Mouse (Mus musculus) hindbrain, embryonic 14.5 days (tissue): ENCODE measurements around the gene C130050O18Rik. TPM values are rescaled to one million over a fixed set of nuclear protein-coding genes. Genes with fewer than 3 reads are reported as not detected.
A peak's percentile ranks its signal among the peaks of the same experiment; 100 is the strongest.

Experiments
- ATAC-seq: fragments of 200-750 bp; cut with Nextera tagmentation; 2 replicates; pipeline ENCODE4 v1.8.0; 2017; ENCODE audit warnings: moderate number of reproducible peaks, mild to moderate bottlenecking, moderate TSS enrichment, moderate library complexity; ENCODE audit not compliant: low FRiP score
- DNase-seq: peaks from one replicate; pipeline ENCODE4 v3.0.0-alpha.2; 2015; ENCODE audit warnings: low spot score
- H3K27ac ChIP-seq: fragments of 300-500 bp; sonication (generic); 2 replicates; pipeline ENCODE4 v1.5.1; 2014; ENCODE audit warnings: mild to moderate bottlenecking, moderate library complexity
- H3K27me3 ChIP-seq: fragments of 300-500 bp; sonication (generic); 2 replicates; pipeline ENCODE4 v1.6.1; 2014; ENCODE audit warnings: mild to moderate bottlenecking, low read length, mixed read lengths; ENCODE audit not compliant: control insufficient read depth, insufficient read depth
- H3K36me3 ChIP-seq: fragments of 300-500 bp; sonication (generic); replicated peaks from 2 replicates; pipeline ENCODE4 v1.6.1; 2014; ENCODE audit not compliant: control insufficient read depth, insufficient read depth
- H3K4me1 ChIP-seq: fragments of 300-500 bp; sonication (generic); replicated peaks from 2 replicates; pipeline ENCODE4 v1.6.1; 2014; ENCODE audit warnings: antibody characterized with exemption, low read length, mixed read lengths; ENCODE audit not compliant: control insufficient read depth, insufficient read depth
- H3K4me2 ChIP-seq: fragments of 300-500 bp; sonication (generic); replicated peaks from 2 replicates; pipeline ENCODE4 v1.6.1; 2014; ENCODE audit warnings: mild to moderate bottlenecking, moderate library complexity
- H3K4me3 ChIP-seq: fragments of 300-500 bp; sonication (generic); replicated peaks from 2 replicates; pipeline ENCODE4 v1.5.1; 2014; ENCODE audit warnings: mild to moderate bottlenecking, low read length
- H3K9ac ChIP-seq: fragments of 300-500 bp; sonication (generic); 2 replicates; pipeline ENCODE4 v1.6.1; 2014
- H3K9me3 ChIP-seq: fragments of 300-500 bp; sonication (generic); 2 replicates; pipeline ENCODE4 v1.6.1; 2016; ENCODE audit warnings: low read length; ENCODE audit not compliant: control insufficient read depth
- WGBS: fragments of 180-500 bp; shearing (Covaris S2); extraction: QIAGEN DNeasy Blood & Tissue Kit; methylation state at CpG from one replicate; pipeline ENCODE4 v1.1.7; 2014; 5-methylcytosine and 5-hydroxymethylcytosine counted together
- polyA plus RNA-seq: library from polyadenylated mRNA; unstranded; fragments of >200 nt; fragmentation: Nextera tagmentation; extraction: Ambion mirVana; gene quantifications from 2 replicates; pipeline ENCODE4 v1.2.1, GENCODE M21; 2014

Gene C130050O18Rik
- polyA plus RNA-seq, 1 experiment from 2014 or later: 0.32 TPM

DNA sequence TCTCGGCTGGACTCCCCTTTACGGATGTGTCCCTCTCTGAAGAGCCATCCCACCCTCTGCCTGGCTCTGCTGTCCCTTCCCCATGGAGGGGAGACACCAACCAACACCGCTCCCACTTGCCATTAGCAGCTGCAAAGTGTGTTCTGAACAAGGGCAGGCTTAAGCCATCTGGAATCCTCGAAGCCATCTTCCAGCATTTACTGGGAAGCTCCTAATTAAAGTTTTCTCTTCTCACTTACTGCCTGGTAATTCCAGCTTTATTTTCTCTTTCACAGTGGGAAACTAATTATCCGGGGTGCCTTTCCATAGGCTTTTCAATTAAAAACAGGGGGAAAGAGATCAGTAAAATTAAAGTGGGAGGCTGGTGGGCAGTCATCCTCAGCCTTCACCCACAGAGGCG lies 27.3 kb downstream of the C130050O18Rik start:
- Histone ChIP-seq H3K9ac (no peak overlapping the region), H3K4me3 (no peak overlapping the region), H3K4me1 (peaks cover 39% of the 10 kb centered on the region), H3K9me3 (no peaks in the 10 kb centered on the region), H3K4me2 (no peak overlapping the region), H3K36me3 (no peaks in the 10 kb centered on the region), H3K27me3 (no peaks in the 10 kb centered on the region), H3K27ac (peak overlapping the region; percentile 54; the same call in 1 of the 2 replicates)
- no peak for ATAC-seq
- WGBS: 71% methylated on average over 6 of the region's 6 CpGs
- DNase-seq: no peak

GRCm38 (mm10) chr5:139432747-139433508 lies 27.8 kb downstream of the C130050O18Rik start:
- Histone ChIP-seq H3K27ac (peak overlapping the region; percentile 54; the same call in 1 of the 2 replicates), H3K4me2 (no peak overlapping the region), H3K36me3 (no peaks in the 10 kb centered on the region), H3K9ac (no peak overlapping the region), H3K4me3 (no peak overlapping the region), H3K27me3 (no peaks in the 10 kb centered on the region), H3K9me3 (no peaks in the 10 kb centered on the region), H3K4me1 (peaks cover 39% of the 10 kb centered on the region)
- ATAC-seq (no peak), DNase-seq (no peak)
- WGBS: 66% methylated on average over 7 of the region's 7 CpGs

DNA sequence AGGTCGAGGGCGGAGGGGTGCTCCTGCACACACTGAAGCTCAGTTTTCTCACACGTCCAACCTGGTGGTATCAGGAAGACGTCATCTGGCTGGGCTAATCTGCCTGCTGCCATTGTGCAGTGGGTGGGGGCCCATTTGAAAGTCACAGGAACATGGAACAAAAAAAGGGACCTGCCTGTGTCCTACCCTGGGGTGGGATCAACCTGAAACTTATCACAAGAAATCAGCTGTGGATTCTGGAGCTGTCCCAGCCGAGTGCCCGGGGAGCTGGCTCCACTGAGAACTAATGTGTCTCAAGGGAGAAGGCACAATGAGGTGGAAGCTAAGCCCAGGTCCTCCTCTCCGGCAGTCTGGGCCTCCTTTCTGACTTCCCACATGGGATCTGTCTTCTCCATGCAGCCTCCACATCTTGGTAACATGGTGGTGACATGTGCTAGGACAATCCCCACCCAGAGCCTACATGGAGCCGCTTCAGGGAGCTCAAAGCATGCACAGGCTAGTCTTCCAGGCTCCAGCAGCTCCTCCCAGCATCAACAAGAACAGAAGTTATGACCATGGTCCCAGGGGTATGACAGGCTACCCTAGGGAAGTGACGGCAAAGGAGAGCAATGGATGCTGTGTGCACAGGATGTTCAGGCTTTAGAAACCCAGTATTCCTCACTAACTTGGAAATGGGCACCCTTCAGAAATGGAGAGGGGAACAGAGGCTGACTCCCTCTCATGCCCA lies 28.9 kb downstream of the C130050O18Rik start:
- WGBS: 79% methylated on average over 9 of the region's 9 CpGs
- 0 out of 2 replicates have a peak overlapping the region, but pooled peaks have one; percentile 44 for H3K27ac ChIP-seq
- H3K36me3 ChIP-seq: no peaks in the 10 kb centered on the region
- H3K9ac ChIP-seq: no peak overlapping the region
- H3K4me1 ChIP-seq: peaks cover 39% of the 10 kb centered on the region
- H3K4me3 ChIP-seq: no peak overlapping the region
- H3K27me3 ChIP-seq: no peaks in the 10 kb centered on the region
- no peak overlapping the region for H3K4me2 ChIP-seq
- ATAC-seq (no peak), DNase-seq (no peak)
- H3K9me3 ChIP-seq: no peaks in the 10 kb centered on the region

DNA sequence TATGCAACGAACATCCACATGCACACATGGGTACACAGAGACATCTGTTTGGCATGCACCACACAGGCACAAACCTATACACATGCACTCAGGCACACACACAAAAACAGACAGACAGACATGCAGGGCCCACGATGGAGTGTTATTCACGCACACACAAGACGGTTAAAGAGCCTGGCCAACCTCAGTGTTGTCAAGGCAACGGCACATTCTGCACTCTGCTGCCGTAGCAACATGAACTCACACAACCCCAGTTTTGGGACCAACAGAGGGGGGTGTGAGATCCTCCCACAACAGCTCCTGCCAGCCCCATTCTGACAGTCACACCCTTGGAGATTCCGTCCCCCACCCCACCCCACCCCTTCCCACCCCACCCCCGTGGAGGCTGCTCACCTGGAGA lies 29.9 kb downstream of the C130050O18Rik start:
- peak; percentile 64; the same call in 1 of the 2 replicates for ATAC-seq
- no peaks in the 10 kb centered on the region for H3K27me3 ChIP-seq
- H3K9me3 ChIP-seq: no peaks in the 10 kb centered on the region
- peak overlapping the region; percentile 35; the same call in 1 of the 2 replicates for H3K9ac ChIP-seq
- no peak overlapping the region for H3K4me3 ChIP-seq
- no peaks in the 10 kb centered on the region for H3K36me3 ChIP-seq
- peak overlapping the region; percentile 44; the same call in 1 of the 2 replicates for H3K27ac ChIP-seq
- peak overlapping the region; percentile 12; the same call in 1 of the 2 replicates for H3K4me2 ChIP-seq
- H3K4me1 ChIP-seq: peaks cover 30% of the 10 kb centered on the region
- WGBS: 12% methylated on average over 7 of the region's 8 CpGs
- DNase-seq: peak; percentile 59

DNA sequence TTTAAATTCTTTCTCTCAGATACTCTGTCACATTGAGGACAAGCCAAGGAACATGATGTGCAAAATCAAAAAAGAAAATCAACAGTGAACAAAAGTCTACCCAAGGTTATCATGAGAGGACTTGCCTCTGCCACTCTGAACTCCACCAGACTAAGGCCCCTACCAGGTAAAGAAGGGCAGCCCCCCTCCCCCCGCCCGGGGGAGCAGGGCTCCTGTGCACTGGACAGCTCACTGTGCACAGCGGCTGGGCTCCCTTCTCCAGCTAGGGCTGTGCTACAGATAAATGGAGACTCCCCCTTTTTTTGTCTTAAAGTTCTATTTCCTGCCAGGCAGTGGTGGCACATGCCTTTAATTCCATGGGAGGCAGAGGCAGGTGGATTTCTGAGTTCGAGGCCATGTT lies 32.7 kb downstream of the C130050O18Rik start:
- 97% methylated on average over 4 of the region's 4 CpGs for WGBS
- no peak for DNase-seq
- no peak for ATAC-seq
- H3K36me3 ChIP-seq: no peaks in the 10 kb centered on the region
- no peak overlapping the region for H3K9ac ChIP-seq
- no peak overlapping the region for H3K27ac ChIP-seq
- H3K9me3 ChIP-seq: no peaks in the 10 kb centered on the region
- no peak overlapping the region for H3K4me3 ChIP-seq
- peaks cover 20% of the 10 kb centered on the region for H3K4me1 ChIP-seq
- no peaks in the 10 kb centered on the region for H3K27me3 ChIP-seq
- H3K4me2 ChIP-seq: no peak overlapping the region

DNA sequence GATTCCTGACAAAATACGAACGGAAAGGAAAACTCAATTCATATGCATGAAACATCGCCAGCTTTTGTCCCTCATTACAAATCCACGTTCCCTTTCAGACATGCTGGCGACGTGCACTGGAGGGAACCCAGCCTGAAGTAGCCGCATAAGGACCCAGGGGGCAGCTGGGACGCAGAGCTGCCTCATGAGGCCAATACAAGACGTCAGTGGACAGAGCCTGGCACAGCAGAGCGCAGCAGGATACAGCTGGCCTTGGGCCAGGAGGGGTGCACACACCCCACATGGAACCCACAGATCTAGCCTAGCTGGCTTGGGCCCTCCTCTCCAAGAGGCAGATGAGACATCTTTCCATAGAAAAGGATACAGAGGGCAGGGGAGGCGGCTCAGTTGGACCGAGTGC lies 33.4 kb downstream of the C130050O18Rik start:
- no peak for ATAC-seq
- 55% methylated on average over 12 of the region's 12 CpGs for WGBS

GRCm38 (mm10) chr5:139440451-139440850 lies 35.4 kb downstream of the C130050O18Rik start:
- Histone ChIP-seq H3K4me2 (no peak overlapping the region), H3K4me3 (no peak overlapping the region), H3K4me1 (peaks cover 5% of the 10 kb centered on the region), H3K36me3 (no peaks in the 10 kb centered on the region), H3K9ac (no peak overlapping the region), H3K9me3 (no peaks in the 10 kb centered on the region), H3K27me3 (no peaks in the 10 kb centered on the region), H3K27ac (no peak overlapping the region)
- ATAC-seq: no peak
- 58% methylated on average over 5 of the region's 5 CpGs for WGBS
- no peak for DNase-seq

More for the DNA sequence above, 33.4 kb downstream of the C130050O18Rik start:
- no peaks in the 10 kb centered on the region for H3K9me3 ChIP-seq
- H3K9ac ChIP-seq: no peak overlapping the region
- H3K27ac ChIP-seq: no peak overlapping the region
- no peak overlapping the region for H3K4me2 ChIP-seq
- no peaks in the 10 kb centered on the region for H3K36me3 ChIP-seq
- H3K4me3 ChIP-seq: no peak overlapping the region
- H3K4me1 ChIP-seq: peaks cover 20% of the 10 kb centered on the region
- DNase-seq: no peak
- no peaks in the 10 kb centered on the region for H3K27me3 ChIP-seq

DNA sequence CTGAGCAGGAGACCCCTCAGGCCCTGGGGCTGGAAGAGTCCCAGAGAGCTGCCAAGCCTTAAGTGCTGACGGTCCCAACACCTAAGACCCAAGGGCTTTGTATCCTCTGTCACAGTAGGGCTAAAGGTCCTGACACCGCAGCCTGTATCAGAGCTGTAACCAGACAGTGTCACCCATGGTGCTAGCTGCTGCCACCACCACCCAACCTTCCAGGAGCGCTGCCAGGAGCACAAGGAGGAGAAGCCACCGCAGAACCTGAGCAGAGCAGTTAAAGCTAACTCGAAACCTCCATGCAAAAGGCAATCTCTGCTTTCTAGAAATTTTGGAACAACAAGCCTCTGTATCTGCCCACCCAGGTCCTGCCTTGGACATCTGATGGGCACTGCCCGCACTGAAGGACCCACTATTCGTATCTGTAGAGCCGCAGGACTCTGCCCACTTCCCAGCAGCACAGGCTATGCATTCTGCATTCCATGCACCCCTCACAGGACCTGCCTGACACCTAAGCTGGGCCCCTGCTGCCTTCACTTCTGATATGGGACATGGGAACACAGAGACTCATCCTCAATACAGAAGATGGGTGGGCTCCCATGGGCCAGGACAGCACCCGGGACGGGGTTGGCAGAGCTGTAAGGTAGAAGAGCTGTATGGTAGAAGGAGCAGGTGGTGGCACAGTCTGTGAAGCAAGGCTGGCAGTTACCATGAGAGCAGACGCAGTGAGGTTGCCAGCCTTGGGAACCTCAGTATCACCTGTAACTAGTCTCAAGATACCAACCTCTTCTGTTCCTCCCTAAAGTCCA lies 36.0 kb downstream of the C130050O18Rik start:
- Histone ChIP-seq H3K9me3 (no peaks in the 10 kb centered on the region), H3K4me2 (no peak overlapping the region), H3K36me3 (no peaks in the 10 kb centered on the region), H3K9ac (no peak overlapping the region), H3K27me3 (no peaks in the 10 kb centered on the region), H3K4me3 (no peak overlapping the region), H3K27ac (peak overlapping the region; percentile 59; the same call in 1 of the 2 replicates), H3K4me1 (0 out of 2 replicates have a peak, but pooled peaks cover 5% of the 10 kb centered on the region)
- no peak for ATAC-seq
- 96% methylated on average over 11 of the region's 11 CpGs for WGBS
- DNase-seq: no peak

GRCm38 (mm10) chr5:139441726-139442018 lies 36.6 kb downstream of the C130050O18Rik start:
- Histone ChIP-seq H3K9me3 (no peaks in the 10 kb centered on the region), H3K27me3 (no peaks in the 10 kb centered on the region), H3K36me3 (no peaks in the 10 kb centered on the region), H3K4me3 (no peak overlapping the region), H3K4me2 (no peak overlapping the region), H3K9ac (no peak overlapping the region), H3K27ac (peak overlapping the region; percentile 59; the same call in 1 of the 2 replicates), H3K4me1 (0 out of 2 replicates have a peak, but pooled peaks cover 6% of the 10 kb centered on the region)
- DNase-seq (no peak), ATAC-seq (no peak)
- WGBS: 90% methylated on average over 2 of the region's 2 CpGs
